Mouse (Mus musculus) heart, embryonic 14.5 days (tissue): Measurements from ENCODE around the gene Frmd6. TPM values are rescaled to one million over a fixed set of nuclear protein-coding genes. Genes with fewer than 3 reads are reported as not detected.

Experiments used
- ATAC-seq: fragments of 200-750 bp; cut with Nextera tagmentation; 2 replicates; pipeline ENCODE4 v1.8.0; 2017; ENCODE audit warnings: low read depth, moderate TSS enrichment; ENCODE audit not compliant: insufficient number of reproducible peaks, insufficient read depth, low FRiP score
- H3K27ac ChIP-seq, 2 experiments: fragments of 200-500 bp in 1 of 2; fragments of 300-500 bp in 1 of 2; sonication (generic) in 1 of 2; replicated peaks in 1 of 2; 2 replicates each; pipeline ENCODE4 v1.5.1; 2012 to 2014; ENCODE audit warnings: low read depth in 2 of 2, low read length in 2 of 2, control low read depth in 1 of 2, mild to moderate bottlenecking in 1 of 2, mixed read lengths in 1 of 2; ENCODE audit not compliant: control insufficient read depth in 1 of 2, insufficient read depth in 1 of 2
- H3K27me3 ChIP-seq: fragments of 300-500 bp; sonication (generic); 2 replicates; pipeline ENCODE4 v1.6.1; 2014; ENCODE audit warnings: mild to moderate bottlenecking, low read length, control low read depth; ENCODE audit not compliant: control insufficient read depth, insufficient read depth
- H3K36me3 ChIP-seq: fragments of 300-500 bp; sonication (generic); 2 replicates; pipeline ENCODE4 v1.6.1; 2014; ENCODE audit warnings: mild to moderate bottlenecking, control low read depth, low read length, mixed read lengths; ENCODE audit not compliant: control insufficient read depth, insufficient read depth
- H3K4me1 ChIP-seq, 2 experiments: fragments of 200-500 bp in 1 of 2; fragments of 300-500 bp in 1 of 2; sonication (generic) in 1 of 2; 2 replicates each; pipeline ENCODE4 v1.6.1; 2012 to 2014; ENCODE audit warnings: low read length in 2 of 2, control low read depth in 1 of 2, mixed read lengths in 1 of 2; ENCODE audit not compliant: control insufficient read depth in 2 of 2, insufficient read depth in 2 of 2
- H3K4me2 ChIP-seq: fragments of 300-500 bp; sonication (generic); 2 replicates; pipeline ENCODE4 v1.6.1; 2014; ENCODE audit warnings: mild to moderate bottlenecking, low read length
- H3K4me3 ChIP-seq, 2 experiments: fragments of 200-500 bp in 1 of 2; fragments of 300-500 bp in 1 of 2; sonication (generic) in 1 of 2; 2 replicates each; pipeline ENCODE4 v1.5.1; 2012 to 2014; ENCODE audit warnings: low read length in 2 of 2, mild to moderate bottlenecking in 2 of 2, control low read depth in 1 of 2, low read depth in 1 of 2, moderate library complexity in 1 of 2; ENCODE audit not compliant: control insufficient read depth in 1 of 2, insufficient read depth in 1 of 2
- H3K9ac ChIP-seq: fragments of 300-500 bp; sonication (generic); 2 replicates; pipeline ENCODE4 v1.6.1; 2014; ENCODE audit warnings: mild to moderate bottlenecking, low read length
- H3K9me3 ChIP-seq: fragments of 300-500 bp; sonication (generic); 2 replicates; pipeline ENCODE4 v1.6.1; 2016; ENCODE audit warnings: low read length, control low read depth; ENCODE audit not compliant: control insufficient read depth
- WGBS: fragments of 180-500 bp; shearing (Covaris S2); extraction: QIAGEN DNeasy Blood & Tissue Kit; methylation state at CpG from one replicate; pipeline ENCODE4 v1.1.7; 2014; 5-methylcytosine and 5-hydroxymethylcytosine counted together
- polyA plus RNA-seq: library from polyadenylated mRNA; unstranded; fragments of >200 nt; fragmentation: Nextera tagmentation; extraction: Ambion mirVana; gene quantifications from 2 replicates; pipeline ENCODE4 v1.2.1, GENCODE M21; 2014

Gene Frmd6
- polyA plus RNA-seq, 1 experiment from 2014 or later, result 27.0 TPM

DNA sequence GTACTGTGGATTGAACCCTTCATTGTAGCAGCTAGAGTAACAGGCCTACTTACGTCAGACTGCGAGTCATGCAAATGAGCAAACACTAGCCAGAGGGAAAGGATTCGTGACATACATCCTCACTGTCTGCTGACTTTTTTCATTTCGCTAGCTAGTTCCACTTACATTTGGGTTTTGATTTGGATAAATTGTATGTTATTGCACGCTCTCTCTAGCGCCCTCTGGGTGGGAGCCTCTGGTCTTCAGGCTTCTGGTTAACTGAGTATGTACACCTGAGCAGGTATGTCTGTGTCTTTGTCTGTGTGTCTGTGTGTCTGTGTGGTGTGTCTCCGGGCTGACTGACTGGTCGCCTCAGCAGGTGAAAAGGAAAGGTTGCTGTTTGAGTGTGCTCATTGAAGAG, 72.1 kb downstream of the Frmd6 start:
- Histone ChIP-seq H3K27ac (no peak overlapping the region), H3K4me3 (no peak overlapping the region), H3K9me3 (no peaks in the 10 kb centered on the region), H3K4me1 (no peaks in the 10 kb centered on the region), H3K4me2 (no peak overlapping the region), H3K27me3 (no peaks in the 10 kb centered on the region), H3K36me3 (peaks cover 92% of the 10 kb centered on the region), H3K9ac (no peak overlapping the region)
- ATAC-seq, result no peak
- 88% methylated on average over 8 of the region's 8 CpGs for WGBS

- H3K4me3 ChIP-seq, result no peak overlapping the region
- peaks cover 92% of the 10 kb centered on the region for H3K36me3 ChIP-seq
- no peaks in the 10 kb centered on the region for H3K27me3 ChIP-seq
- H3K27ac ChIP-seq, result no peak overlapping the region
- no peaks in the 10 kb centered on the region for H3K4me1 ChIP-seq
- no peak overlapping the region for H3K4me2 ChIP-seq
- 85% methylated on average over 8 of the region's 8 CpGs for WGBS
- H3K9ac ChIP-seq, result no peak overlapping the region
- ATAC-seq, result no peak
- H3K9me3 ChIP-seq, result no peaks in the 10 kb centered on the region
Observed at GRCm38 (mm10) chr12:70898450-70898849, 73.1 kb downstream of the Frmd6 start.

DNA sequence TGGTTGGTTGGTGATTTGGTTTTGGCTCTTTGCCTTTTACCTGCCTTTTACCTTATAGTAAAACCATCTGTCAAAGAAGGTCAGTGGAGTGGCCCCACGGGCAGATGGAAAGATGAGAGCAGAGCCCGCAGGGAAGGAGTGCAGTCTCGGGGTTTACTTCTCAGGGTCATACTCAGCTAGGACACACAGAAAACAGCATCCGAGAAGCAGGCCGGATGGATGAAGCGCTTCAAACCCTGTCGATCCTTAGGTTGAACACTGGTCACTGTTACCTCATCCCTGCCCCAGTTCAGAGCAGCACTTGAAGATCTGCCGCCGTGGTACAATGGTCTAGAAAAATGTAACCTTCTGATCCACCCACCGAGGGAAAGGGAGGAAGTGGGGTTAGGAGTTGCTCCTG, 79.2 kb downstream of the Frmd6 start:
- Histone ChIP-seq H3K27me3 (no peaks in the 10 kb centered on the region), H3K9me3 (0 out of 2 replicates have a peak, but pooled peaks cover 3% of the 10 kb centered on the region), H3K36me3 (peaks cover 38% of the 10 kb centered on the region), H3K4me2 (no peak overlapping the region), H3K4me1 (peaks cover 10 to 12% of the 10 kb centered on the region in 2 experiments), H3K9ac (no peak overlapping the region), H3K27ac (no peak overlapping the region), H3K4me3 (no peak overlapping the region)
- no peak for ATAC-seq
- WGBS, result 89% methylated on average over 10 of the region's 10 CpGs

DNA sequence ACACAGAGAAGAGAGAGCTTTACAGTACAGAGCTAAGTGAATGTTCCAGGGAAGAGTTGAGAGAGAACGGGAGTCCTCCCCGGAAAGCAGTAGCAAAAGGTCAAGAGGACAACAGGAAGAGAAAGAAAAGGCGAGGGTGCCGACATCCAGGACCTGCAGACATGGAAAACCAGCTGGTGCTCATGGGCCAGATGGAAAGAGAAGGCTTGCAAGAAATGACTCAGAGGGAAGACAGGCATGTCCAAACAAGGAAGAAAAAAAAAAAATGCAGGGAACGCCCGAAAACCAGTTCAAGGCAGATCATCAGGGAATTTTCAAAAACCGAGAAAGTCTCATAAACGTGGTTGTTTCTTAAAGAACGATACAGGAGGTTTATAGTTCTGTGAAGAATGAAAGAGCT, 81.6 kb downstream of the Frmd6 start:
- no peak overlapping the region for H3K9ac ChIP-seq
- no peak overlapping the region for H3K4me2 ChIP-seq
- 0 out of 2 replicates have a peak, but pooled peaks cover 3% of the 10 kb centered on the region for H3K9me3 ChIP-seq
- no peaks in the 10 kb centered on the region for H3K27me3 ChIP-seq
- WGBS, result 58% methylated on average over 9 of the region's 9 CpGs
- no peak for ATAC-seq
- peaks cover 12 to 15% of the 10 kb centered on the region in 2 experiments for H3K4me1 ChIP-seq
- H3K27ac ChIP-seq, result no peak overlapping the region
- H3K4me3 ChIP-seq, result no peak overlapping the region
- peaks cover 19% of the 10 kb centered on the region for H3K36me3 ChIP-seq

DNA sequence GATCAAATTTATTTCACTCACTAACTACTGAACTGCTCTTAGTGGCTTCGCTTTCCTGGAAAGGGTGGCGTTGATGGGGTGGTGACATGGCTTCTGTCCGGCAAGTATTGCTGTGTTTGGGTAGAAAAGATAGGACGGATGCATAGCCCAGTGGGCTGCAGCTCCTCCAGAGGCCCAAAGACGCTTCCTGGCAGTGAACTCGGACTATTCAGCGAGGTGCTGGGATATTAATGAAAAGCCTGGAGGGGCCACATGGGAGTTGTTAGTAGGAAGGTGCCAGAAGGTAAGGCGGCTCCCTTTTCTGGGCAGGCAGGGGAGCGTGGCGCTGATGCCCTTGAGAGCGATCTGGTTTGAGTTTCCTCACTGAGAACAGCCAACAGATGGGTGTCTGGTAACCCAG, 82.3 kb downstream of the Frmd6 start:
- Histone ChIP-seq H3K4me3 (no peak overlapping the region), H3K27ac (peak overlapping the region in 1 of 2 experiments; percentile 16; a peak in 1 of 4 replicates), H3K9me3 (0 out of 2 replicates have a peak, but pooled peaks cover 3% of the 10 kb centered on the region), H3K36me3 (peaks cover 13% of the 10 kb centered on the region), H3K9ac (no peak overlapping the region), H3K27me3 (no peaks in the 10 kb centered on the region), H3K4me2 (peak overlapping the region; percentile 9; the same call in 1 of the 2 replicates), H3K4me1 (peaks cover 12 to 15% of the 10 kb centered on the region in 2 experiments)
- 38% methylated on average over 11 of the region's 11 CpGs for WGBS
- ATAC-seq, result no peak

- WGBS, result 56% methylated on average over 4 of the region's 4 CpGs
- Histone ChIP-seq H3K9ac (no peak overlapping the region), H3K4me1 (peaks cover 12 to 15% of the 10 kb centered on the region in 2 experiments), H3K4me2 (peak overlapping the region; percentile 9; the same call in 1 of the 2 replicates), H3K27ac (peak overlapping the region in 1 of 2 experiments; percentile 16; a peak in 1 of 4 replicates), H3K4me3 (no peak overlapping the region), H3K27me3 (no peaks in the 10 kb centered on the region), H3K9me3 (0 out of 2 replicates have a peak, but pooled peaks cover 3% of the 10 kb centered on the region), H3K36me3 (peaks cover 8% of the 10 kb centered on the region)
- no peak for ATAC-seq
Observed at GRCm38 (mm10) chr12:70908076-70908475, 82.8 kb downstream of the Frmd6 start.

DNA sequence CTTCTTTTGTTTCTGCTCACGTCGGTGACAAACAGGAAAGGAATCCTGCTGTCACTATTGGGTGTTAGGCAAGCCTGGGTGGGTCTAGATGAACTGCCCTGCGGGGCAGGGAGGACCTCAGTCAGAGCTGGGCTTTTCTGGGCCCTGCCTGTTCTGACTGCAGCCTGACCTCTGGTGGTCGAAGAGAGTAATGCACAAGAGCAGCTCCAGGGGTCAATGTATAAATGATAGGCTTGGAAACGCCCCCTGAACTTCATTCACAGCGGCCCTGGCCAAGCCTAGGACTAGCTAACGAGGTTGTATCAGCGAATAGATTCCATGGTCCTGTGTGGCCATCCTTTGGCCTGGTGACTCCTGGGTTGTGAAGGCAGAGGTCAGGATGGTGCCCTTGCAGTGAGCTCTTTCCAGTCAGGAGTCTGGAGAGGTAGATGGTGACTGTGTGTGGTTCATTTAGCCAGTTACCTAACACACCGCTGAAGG, 85.0 kb downstream of the Frmd6 start:
- H3K9ac ChIP-seq, result no peak overlapping the region
- 11% methylated on average over 9 of the region's 9 CpGs for WGBS
- peak; percentile 58; the same call in 1 of the 2 replicates for ATAC-seq

DNA sequence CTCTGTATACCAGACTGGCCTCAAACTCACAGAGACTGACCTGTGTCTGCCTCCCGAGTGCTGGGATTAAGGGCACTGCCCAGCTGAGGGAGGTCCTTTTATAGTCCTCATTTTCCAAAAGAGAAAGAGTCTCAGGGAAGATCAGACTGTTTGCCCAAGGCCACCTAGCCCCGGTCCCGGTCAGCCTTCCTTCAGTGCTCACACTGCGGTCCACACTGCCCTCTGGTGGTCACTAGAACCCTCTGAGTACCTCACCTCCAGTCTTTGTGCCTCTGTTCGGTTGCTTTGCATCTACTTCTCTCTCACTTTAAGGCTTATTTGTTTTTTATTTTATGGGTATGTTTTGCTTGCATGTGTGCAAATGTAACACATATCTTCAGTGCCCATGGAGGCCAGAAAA, 85.7 kb downstream of the Frmd6 start:
- Histone ChIP-seq H3K4me1 (peaks cover 12 to 15% of the 10 kb centered on the region in 2 experiments), H3K9me3 (0 out of 2 replicates have a peak, but pooled peaks cover 3% of the 10 kb centered on the region), H3K9ac (no peak overlapping the region), H3K4me3 (no peak overlapping the region), H3K36me3 (no peaks in the 10 kb centered on the region), H3K27me3 (no peaks in the 10 kb centered on the region), H3K4me2 (no peak overlapping the region), H3K27ac (no peak overlapping the region)
- no peak for ATAC-seq
- WGBS, result 14% methylated on average over 5 of the region's 5 CpGs

More for the DNA sequence above, 85.0 kb downstream of the Frmd6 start:
- Histone ChIP-seq H3K4me3 (no peak overlapping the region), H3K9me3 (0 out of 2 replicates have a peak, but pooled peaks cover 3% of the 10 kb centered on the region), H3K27ac (no peak overlapping the region), H3K4me1 (peaks cover 12 to 15% of the 10 kb centered on the region in 2 experiments), H3K27me3 (no peaks in the 10 kb centered on the region), H3K36me3 (no peaks in the 10 kb centered on the region), H3K4me2 (no peak overlapping the region)
